Mouse (Mus musculus) urinary bladder, adult 18-20 months (tissue): ENCODE data around the gene Diaph3.
"Not testable (repeated sequence)": the region's sequence is repeated elsewhere in the genome, so short reads cannot be mapped to it uniquely, and the experiment has no call there.

Experiments
- DNase-seq, 2 experiments: peaks; one replicate each; pipeline ENCODE4 v3.0.0; 2022; ENCODE audit warnings: low spot score in 2 of 2, mixed read lengths in 2 of 2

The Diaph3 gene

GRCm38 (mm10) chr14:87140963-87141486, at the start of gene Diaph3:
TSS of gene Diaph3 (minus strand) at chr14:87141235.
- peak; percentile 90 to 94 for DNase-seq

DNA sequence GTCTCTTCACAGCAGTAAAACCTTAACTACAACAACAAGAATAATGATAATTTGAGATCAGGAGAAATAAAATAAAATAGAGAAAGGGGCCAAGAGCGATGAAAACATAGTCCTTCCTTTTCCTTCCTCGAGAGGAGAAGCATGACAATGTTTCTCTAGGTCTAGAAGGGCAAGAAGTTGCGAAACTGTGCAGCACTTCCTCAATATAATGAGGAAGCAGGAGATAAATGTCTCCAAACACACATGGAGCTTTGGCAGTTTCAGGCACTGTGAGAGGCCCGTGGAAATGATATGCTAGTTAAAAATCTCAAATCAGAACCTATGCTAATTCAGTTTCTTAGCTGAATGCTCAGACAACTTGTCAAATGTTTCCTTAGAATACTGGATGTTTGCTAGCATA, 49.6 kb upstream of the Diaph3 start:
- DNase-seq, result no peak

DNA sequence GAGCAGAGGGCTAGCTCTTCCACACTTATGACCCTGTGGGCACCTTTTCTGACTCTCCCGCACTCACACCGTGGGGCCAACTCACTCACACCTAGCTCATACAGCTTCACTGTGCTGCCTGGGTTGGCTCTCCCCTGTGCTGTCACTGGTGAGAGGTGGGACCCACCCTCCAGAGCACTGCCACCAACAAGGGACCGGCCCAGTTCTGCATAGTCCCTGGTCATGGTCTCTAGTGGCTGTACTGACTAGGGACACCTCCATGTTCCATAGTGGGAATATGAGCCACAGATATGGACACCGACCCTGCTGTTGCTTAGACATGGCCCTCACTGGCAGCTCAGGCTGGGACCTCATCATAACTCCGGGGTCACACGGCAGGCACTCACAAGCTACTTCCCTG, 30.5 kb upstream of the Diaph3 start:
- DNase-seq, result no peak

DNA sequence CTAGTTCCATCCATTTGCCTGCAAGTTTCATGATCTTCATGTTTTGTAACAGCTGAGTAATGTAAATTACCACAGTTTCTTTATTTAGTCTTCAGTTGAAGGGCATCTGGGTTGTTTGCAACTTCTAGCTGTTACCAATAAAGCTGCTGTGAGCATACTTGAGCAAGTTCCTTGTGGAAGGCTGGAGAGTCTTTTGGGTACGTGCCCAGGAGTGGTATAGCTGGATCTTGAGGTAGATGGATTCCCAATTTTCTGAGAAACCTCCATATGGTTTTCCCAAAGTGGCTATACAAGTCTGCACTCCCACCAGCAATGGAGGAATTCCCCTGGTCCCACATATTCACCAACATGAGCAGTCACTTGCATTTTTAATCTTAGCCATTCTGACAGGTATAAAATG, 28.1 kb upstream of the Diaph3 start:
- no peak for DNase-seq

DNA sequence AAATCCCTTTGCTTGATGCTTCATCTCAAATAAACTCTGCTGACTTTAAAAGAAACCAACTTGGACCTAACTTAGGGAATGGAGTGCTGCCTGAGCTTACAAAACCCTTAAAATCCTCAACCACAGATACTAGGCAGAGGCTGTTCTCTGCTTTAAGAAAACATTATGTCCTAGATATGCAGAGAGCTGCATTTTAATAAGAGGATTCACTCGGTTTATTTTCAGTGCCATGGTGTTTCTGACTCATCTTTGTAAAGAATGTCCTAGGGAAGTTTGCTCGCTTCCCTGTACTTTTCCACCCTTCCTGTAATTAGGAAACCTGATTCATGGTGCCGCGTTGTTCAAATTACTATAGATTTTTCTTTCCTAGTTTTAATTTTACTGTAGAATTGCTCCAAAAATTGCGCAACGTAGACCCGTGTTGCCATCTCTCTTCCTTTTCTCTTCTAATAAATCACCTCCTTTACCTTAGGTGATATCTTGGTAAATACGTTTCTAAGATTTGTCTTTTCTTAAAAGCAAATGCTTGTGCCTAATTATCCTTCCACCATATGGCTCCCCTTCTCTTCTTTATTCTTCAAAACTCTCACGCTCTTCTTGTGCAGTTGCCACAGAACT, 14.7 kb upstream of the Diaph3 start:
- DNase-seq, result no peak

DNA sequence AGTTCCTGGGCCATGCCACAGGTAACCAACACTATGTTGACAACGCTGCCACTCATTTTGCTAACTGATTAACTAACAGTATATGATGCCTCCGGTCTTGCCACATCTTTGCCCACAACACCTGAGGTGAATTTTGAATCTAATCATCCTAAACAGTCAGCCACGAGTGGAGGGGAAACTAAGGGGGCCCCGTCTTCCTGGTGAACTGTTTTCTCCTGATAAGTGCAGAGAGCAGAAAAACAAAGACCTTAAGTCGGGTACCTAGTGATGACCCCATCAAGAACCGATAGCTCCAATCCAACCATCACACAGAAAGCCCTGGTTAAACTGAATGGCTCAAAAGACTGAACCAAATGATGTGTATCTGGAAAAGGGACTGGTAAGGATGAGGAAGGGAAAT, 8.6 kb upstream of the Diaph3 start:
- DNase-seq, result no peak

DNA sequence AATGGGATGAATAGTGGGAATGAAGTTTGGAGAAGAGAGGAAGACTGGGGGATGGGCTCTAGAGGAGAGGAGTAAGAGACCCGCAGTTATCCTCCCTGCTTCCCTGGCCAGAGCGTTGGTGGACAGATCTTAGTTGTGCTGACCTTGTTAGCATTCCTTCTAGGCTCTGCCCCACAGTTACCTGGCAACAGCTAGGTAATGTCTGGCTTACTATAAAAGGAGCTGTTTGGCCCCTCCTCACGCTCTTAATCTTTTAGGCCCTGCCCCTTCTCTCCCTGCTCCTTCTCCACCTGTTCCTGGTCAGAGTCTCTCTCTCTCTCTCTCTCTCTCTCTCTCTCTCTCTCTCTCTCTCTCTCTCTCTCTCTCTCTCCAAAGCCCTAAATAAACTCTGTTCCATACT, 5.7 kb upstream of the Diaph3 start:
- DNase-seq, result no peak

DNA sequence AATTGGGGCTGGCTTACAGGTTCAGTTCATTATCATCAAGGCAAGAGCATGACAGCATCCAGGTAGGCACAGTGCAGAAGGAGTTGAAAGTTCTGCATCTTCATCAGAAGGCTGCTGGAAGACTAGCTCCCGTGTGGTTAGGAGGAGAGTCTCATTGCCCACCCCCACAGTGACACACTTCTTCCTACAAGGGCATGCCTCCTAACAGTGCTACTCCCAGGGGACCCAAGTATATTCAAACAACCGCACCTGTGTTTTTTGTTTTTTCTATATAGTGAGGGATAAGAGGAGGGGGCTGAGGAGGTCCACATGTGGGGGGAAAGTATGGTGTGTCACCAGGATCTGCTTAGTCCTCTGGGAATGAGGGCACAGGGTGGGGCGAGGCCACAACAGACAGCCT, 4.3 kb upstream of the Diaph3 start:
- DNase-seq, result no peak

DNA sequence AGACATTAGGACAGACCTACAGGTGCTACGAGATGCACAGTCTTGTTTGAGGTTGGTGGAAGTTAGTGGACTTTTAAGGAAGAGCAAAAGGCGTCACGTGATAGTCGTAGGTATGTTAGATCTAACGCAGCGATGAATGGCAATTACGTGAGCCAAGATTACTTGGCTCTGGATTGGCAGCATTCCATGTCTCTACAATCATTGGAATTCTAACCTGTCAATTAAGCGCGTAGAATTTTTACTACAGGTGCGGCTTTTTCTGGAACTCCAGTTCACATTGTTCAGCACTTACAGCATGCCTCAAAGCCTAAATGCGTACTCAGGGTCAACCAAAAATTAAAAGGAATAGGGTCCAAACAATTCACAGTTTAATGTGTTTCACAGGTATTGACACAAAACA, 742 bp upstream of the Diaph3 start:
- no peak for DNase-seq

DNA sequence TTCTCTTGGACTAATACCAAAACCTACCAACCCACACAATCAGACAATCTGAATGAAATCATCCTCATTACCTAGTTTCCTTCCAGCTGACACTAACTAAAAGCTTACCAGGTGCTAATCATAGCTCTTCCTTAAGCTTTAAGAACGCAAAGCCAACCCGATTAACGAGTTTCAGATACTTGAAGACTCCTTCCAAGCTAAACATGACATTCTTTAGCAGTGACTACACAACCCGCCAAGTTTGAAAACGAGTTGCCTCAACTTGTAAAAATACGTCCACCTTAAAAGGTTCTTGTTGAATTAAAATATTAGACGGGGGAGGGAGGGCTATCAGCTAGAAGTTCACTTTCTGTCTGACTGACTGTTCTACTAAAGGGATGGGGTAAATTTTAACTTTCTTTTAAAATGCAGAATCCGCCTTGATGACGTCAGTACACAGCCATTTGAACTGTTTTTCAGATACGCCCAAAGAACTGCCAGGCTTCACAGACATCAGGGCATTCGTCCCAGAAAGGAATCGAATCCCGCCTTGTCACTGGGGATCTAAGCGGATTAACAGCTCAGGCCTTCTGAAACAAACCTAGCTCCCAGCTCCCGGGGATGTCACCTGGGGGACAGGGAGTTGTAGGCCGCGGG, 590 bp downstream of the Diaph3 start:
- DNase-seq, result no peak

DNA sequence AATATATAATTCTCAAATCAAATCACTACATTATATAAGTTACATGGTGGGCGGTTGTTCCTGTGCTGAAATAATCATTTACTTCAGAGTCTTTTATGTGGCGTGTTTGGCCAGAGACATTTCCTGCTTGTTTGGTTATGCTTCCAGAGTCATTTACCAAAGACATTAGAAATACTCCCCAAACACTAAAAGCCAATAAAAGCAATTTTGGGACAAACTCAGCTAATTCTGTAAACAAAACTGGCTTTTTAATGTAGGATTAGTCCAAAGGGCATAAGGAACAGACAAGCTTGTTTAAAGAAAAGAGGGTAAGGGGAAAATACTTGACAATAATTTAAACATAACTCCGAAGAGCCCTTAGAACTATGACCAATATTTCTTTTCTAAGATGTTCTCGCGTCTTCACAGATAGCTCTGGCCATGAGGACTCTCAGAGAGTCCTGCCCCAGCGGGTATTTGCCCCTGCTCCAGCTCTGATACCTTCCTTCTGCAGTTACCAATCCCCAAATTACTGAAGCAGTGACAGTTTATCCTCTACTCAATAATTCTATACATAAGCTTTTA, 14.9 kb downstream of the Diaph3 start:
- DNase-seq, result no peak

DNA sequence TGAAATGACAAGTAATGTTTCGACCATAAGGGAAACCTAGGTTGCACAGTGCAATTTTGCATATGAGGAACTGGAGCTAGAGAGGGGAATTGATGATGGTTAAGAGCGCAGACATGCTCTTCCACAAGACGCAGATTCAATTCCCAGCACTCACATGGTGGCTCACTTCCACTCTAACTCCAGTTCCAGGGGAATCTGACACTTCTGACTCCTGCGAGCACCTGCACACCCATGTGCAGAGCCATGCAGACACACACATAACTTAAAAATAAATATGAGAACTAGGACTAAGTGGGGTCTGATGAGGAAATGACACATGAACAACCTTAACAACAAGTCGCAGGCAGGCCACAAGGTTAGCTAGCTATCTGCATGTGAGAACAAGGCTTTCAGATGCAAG, 15.5 kb downstream of the Diaph3 start:
- DNase-seq, result no peak

DNA sequence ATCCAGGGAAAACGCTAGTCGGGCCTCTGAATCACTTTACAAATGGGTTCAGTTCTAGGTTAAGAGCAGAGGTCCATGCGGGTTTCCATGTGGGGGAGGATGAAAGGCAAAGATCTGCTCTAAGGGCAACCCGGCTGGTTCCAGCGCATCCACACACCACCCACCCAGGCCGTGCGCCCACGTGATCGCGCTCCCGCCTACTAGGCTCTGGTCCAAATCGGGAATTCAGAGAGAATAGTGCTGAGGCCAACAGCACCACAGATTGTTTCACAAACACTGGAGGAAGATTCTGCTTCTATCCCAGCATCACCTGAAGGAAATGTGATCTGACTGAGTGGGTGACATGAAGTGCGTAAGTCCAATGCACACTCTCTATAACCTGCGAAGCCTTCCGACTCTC, 17.9 kb downstream of the Diaph3 start:
- no peak for DNase-seq

- DNase-seq, result no peak
Observed at GRCm38 (mm10) chr14:87121868-87122267, 19.2 kb downstream of the Diaph3 start.

- DNase-seq, result no peak
Observed at GRCm38 (mm10) chr14:87110634-87111033, 30.4 kb downstream of the Diaph3 start.

GRCm38 (mm10) chr14:87099380-87100088, 41.5 kb downstream of the Diaph3 start:
- DNase-seq, result no peak

DNA sequence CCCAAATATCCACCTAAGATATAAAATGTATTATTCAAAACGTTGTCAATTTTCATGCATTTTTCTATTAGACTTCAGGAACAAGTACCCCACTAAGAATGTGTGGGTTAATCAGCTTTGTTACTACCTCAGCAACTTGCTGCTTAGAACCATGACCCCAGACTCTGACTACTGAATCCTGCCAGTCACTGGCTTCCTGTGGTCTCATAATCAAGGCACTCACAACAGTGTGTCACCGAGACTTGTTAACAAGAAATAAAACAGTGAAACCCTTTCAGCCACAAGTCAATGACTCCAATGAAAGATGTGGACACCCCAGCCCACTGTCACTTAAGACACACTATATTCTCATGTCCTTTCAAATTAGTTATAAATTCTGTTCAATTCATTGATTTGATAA, 42.9 kb downstream of the Diaph3 start:
- no peak for DNase-seq

DNA sequence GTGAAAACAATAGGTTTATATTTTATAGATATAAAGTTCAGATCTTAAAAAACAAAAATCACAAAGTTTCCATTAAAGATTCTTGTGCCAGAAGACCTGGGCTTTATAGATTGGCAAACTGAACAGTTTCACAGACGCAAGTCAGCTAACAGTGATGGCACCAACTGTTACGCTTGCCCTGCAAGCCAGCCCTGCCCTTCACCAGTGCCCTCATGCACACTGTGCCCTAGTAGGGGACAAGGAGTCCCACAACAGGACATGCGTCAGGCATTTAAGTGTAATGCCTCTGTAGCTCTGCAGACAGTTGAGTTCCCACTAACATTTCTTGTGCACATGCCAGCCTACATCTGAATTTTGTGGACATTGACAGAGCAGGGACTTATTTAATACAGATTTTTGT, 49.5 kb downstream of the Diaph3 start:
- DNase-seq, result no peak

- no peak for DNase-seq
Observed at GRCm38 (mm10) chr14:87091108-87091507, 49.9 kb downstream of the Diaph3 start.

- DNase-seq, result no peak
Observed at GRCm38 (mm10) chr14:87088928-87089327, 52.1 kb downstream of the Diaph3 start.

DNA sequence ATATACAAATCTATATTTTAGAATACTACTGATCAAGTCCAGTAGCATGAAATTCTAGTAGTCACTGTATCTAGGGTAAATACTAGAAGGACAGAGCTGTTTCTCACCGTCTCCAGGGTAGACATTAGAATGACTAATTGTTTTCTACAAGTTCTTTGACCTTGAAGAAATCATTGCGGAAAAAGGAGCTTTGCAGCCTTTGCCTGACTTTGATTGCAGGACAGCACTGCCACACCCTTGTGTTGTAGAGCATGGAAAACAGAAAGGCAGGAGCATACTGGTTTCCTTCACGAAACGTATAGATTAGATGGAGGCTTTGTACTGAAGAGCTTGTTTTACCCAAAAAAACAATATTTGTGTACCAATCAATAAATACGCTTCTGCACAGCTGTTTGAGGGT, 52.6 kb downstream of the Diaph3 start:
- no peak for DNase-seq

- DNase-seq, result no peak
Observed at GRCm38 (mm10) chr14:87087996-87088395, 53.0 kb downstream of the Diaph3 start.

DNA sequence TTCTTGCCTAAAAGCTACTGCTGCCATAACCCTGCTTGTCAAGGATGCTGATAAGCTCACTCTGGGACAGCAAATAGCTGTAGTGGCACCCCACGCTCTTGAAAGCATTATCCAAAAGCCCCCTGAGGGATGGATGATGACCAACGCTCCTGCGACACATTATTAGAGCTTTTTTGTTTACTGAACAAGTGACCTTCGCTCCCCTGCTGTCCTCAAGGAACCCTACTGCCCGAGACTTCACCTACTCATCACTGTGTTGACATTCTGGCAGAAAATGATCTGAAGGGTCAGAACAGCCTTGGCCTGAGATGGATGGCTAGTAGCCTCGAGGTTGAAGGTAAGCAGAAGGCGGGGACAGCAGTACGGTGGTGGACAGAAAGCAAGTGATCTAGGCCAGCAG, 56.1 kb downstream of the Diaph3 start:
- not testable (repeated sequence) for DNase-seq
